Mouse (Mus musculus): ENCODE results near the gene Iqsec1.
"Not testable (repeated sequence)": the region's sequence is repeated elsewhere in the genome, so short reads cannot be mapped to it uniquely, and the experiment has no call there.

Gene Iqsec1

DNA sequence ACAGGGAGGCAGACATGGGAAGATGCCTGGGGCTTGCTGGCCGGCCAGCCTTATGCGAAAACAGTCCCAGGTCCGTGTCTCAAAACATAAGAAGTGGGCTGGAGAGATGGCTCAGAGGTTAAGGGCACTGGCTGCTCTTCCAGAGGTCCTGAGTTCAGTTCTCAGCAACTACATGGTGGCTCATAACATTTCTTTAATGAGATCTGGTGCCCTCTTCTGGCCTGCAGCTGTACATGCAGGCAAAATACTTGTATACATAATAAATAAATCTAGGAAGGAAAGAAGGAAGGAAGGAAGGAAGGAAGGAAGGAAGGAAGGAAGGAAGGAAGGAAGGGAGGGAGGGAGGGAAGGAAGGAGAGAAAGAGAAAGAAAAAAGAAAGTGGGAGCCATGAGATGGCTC is 356.0 kb downstream of the Iqsec1 start:
- in situ Hi-C loops (cut with MboI; ENCODE audit: unreplicated experiment in 2 of 2): not testable (repeated sequence)

DNA sequence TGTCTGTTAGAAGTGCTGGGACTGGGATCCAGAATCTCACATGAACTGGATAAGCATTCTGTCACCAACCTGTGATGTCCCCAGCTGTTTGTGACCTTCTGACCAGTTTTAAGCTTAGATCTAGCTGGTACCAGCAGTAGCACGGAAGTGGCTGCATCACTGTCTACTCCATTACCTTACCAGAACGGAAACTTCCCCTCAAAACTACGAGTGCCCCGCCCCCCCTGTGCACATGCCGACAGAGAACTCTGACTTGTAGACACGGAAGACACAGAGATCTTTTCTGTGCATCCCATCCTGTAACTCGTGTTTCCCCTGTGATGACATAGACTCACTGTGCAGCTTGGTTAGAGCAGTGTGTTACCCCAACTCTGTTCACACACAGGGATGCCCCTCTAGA is 358.1 kb downstream of the Iqsec1 start:
- in situ Hi-C loops (cut with MboI; ENCODE audit: unreplicated experiment in 2 of 2): no loop called here

DNA sequence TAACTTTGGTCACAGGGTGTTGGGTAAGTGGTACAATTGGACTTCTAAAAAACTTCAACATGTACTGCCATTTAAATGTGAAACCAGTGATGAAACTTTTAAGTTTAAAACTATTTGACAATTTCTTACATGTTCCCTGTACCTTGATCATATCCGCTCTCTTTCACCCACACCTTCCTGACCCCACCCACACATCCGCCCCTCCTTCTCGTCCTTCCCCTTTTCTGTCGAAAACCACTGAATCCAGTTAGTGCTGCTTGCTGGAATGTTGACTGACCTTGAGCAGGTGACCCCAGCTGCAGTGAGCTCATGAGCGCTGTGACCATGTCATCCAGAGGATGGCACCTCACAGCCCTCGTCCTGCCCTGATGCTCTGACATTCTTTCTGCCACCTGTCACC is 359.0 kb downstream of the Iqsec1 start:
- in situ Hi-C loops (cut with MboI; ENCODE audit: unreplicated experiment in 2 of 2): no loop called here

DNA sequence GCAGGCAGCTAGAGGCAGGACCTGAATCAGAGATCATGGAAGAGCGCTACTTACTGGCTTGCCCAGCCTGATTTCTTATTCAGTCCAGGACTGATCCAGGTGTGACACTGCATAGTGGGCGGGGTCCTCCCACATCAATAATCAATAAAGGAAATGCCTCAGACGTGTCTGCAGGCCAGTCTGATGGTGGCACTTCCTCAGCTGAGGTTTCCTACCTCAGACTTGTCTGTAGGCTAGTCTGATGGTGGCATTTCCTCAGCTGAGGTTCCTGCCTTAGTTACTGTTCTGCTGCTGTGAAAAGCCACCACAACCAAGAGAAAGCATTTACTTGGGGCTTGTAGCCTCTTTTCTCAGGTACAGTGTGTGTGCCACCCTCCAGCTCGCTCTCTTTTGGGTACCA is 360.9 kb downstream of the Iqsec1 start:
- in situ Hi-C loops (cut with MboI; ENCODE audit: unreplicated experiment in 2 of 2): no loop called here

DNA sequence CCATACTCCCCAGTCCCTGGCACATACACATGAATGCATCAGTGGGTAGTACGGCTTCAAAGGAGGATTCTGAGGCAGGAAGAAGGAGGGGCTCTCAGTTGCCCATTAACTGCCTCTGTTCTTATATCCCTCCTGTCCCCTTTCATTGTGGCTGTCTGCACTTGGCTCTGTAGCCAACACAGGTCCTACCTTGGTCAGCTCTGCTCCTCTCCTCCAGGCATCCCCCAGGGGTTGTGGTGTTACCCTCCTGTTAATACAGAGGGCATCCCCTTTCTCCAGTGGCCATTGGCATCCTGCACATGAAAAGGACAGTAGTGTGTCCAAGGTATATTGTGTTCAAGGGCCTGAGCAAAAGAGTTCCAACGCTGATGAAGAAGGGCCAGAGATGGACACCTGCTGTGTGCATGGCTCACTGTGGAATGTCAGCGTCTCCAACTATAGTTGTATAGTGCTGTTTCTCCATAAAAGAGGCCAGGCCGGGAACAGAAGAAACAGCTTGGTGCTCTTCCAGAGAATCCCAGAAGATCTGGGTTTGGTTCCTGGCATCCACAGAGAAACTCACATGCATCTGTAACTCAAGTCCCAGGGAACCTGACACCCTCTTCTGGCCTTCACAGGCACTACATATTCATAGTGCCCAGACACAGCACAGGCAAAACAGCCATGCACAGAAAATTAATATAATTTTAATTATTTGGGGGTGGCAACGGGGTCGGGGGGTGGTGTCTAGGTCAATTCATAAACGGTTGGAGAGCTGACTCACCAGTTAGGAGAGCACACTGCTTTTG is 363.1 kb downstream of the Iqsec1 start:
- in situ Hi-C loops (cut with MboI; ENCODE audit: unreplicated experiment in 2 of 2): no loop called here

DNA sequence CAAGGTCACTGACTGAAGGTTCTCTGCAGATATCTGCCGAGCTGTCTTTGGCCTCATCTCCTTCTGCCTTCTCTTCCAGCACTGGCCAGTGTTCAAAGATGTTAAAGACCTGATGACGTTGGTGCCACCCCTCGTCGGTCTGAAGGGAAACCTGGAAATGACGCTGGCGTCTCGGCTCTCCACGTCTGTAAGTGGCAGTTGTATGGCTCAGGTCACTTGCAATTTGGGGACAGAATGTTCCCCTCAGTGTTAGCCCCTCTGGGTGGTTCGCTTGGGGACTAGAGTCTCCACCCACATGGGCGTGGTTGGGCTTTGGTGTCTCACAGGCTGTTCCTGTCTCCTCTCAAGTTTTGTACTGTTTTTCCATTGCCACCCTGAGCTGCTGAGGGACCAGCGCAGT is 363.8 kb downstream of the Iqsec1 start:
- in situ Hi-C loops (cut with MboI; ENCODE audit: unreplicated experiment in 2 of 2): loop anchor here (25.0 kb wide), 2 partner anchors 638 to 663 kb away; no protein-coding TSS in a partner anchor

DNA sequence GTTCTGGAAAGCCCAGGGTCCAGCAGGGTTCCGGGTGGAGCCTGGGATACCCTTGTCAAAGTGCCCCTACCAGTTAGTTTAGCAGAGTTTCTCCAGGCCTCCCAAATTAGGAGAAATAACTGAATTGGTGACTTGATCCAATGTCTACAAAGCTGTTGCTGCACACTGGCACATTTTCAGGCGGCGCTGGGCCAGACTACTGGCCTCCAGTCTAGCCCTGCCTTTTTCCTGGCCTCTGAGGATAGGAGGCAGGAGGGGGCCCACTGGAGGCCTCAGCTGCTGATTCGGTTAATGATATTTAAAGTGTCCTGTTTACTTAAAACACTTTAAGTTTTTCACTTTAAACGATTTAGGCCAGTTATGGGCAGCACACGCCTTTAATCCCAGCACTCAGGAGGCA is 364.3 kb downstream of the Iqsec1 start:
- in situ Hi-C loops (cut with MboI; ENCODE audit: unreplicated experiment in 2 of 2): loop anchor here (25.0 kb wide), 2 partner anchors 638 to 663 kb away; no protein-coding TSS in a partner anchor

DNA sequence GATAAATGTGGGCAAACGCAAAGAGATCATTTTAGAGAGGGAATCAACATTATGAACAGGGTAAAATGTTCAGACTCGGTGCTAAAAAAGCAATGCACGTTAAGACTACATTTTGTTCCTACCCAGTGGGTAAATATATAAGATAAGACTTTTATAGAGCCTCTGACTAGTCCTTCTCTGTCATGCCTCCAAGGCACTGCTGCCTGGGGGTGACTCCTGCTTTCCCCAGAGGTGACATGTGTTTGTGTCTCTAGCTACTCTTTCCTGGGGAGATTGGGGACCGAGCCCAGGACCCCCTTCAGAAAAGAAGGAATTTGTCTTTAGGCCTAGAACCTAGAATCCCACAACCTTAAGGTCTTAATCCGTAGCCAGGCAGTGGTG is 365.0 kb downstream of the Iqsec1 start:
- in situ Hi-C loops (cut with MboI; ENCODE audit: unreplicated experiment in 2 of 2): loop anchor here (25.0 kb wide), 2 partner anchors 639 to 664 kb away; no protein-coding TSS in a partner anchor

DNA sequence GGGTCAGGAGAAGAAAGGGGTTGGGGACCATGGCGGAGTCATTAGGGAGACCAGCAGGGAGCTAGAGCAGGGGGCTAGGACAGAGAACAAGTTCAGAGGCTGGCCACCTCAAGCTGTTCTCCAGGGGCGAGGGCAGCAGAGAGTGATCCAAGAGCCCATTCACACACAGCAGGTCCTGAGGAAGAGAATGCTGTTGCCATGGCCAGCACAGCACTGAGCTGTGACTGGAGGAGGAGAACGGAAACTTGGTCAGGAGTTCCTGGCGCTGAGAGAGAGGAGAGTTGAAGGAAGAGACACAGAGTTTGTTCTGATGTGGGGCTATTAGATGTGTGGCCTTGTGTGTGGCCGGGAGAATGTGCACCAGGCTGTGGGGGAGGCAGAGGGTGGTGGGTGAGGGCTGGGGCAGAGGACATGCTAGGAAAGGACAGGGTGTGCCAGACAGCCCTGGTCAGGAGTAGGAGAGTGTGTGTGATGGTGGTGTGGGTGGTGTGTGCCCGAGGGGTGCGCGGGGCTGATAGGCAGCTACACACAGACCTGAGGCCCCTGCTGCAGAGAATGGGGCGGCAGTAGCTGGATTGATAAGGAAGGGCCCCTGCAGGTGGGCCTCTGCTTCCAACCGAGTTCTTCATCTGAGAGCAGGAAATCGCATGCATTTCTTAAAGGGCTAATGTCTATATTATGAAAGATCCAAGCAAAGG is 365.6 kb downstream of the Iqsec1 start:
- in situ Hi-C loops (cut with MboI; ENCODE audit: unreplicated experiment in 2 of 2): loop anchor here (25.0 kb wide), 2 partner anchors 639 to 664 kb away; no protein-coding TSS in a partner anchor

DNA sequence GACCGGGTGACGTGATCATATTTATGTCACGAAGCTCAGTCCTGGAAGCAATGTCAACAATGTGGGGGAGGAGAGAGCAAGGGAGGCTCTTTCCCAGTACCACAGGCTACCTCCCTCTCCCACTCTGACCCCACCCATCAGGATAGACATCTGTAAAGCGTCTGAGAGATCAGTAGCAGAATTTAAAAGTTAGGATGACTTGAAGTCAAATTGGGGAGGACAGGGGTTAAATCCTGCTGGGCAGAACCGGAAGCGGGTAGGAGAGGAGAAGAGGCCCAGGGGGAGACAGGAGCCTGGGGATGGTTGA is 366.9 kb downstream of the Iqsec1 start:
- in situ Hi-C loops (cut with MboI; ENCODE audit: unreplicated experiment in 2 of 2): loop anchor here (25.0 kb wide), 2 partner anchors 641 to 666 kb away; no protein-coding TSS in a partner anchor

DNA sequence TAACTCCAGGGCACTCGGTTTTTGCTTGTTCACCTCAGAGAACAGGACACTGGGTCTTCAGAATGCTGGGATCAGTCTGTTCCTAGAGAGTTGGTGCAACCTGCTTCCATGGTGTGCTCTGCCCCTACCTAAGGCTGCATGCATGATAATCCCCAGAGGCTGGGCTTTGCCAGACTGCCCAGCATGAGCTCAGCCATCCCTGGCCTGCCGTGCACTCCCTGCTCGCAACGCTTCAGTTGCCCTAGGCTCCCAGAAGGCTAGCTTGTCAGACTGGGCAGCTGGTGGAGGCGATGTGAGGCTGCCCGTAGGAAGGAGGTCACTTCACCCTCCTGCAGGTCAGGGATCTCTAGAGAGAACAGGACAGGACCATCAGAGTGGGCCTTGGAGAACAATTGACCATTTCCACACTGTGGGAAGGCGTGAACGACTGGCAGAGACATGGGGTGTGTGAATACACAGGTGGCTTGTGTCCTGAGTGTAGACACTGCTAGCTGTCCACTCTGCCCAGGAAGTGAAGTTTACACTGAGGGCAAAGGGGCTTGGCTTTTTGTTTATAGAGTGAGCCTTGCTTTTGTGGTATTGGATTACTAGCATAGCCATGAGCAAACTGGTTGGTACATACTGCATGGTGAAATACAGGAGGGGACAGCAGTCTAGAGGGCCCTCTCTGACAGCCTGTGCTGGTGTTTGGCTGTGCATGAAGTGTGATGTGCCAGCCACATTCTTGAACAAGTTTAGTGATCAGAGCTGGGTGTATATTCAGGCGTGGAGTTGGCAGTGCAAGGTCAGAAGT is 367.5 kb downstream of the Iqsec1 start:
- in situ Hi-C loops (cut with MboI; ENCODE audit: unreplicated experiment in 2 of 2): loop anchor here (25.0 kb wide), 2 partner anchors 641 to 666 kb away; no protein-coding TSS in a partner anchor

DNA sequence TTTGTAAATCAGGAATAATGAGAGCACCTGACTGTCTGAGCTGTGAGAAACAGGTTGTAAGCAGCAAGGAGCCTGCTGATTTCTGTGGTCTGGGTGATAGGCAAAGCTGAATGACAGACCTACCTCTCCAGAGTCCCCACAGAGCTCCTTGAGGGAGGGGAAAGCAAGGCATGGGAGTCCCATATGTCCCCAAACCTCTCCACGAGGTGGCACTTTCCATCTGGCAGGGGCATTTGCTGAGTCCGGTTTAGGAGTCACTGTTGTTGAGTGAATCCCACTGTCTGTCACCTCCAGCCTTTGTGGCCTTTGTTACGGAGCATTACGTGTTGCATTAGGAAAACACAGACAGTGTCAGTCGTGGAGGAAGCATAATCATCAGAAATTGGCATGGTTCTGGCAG is 368.5 kb downstream of the Iqsec1 start:
- in situ Hi-C loops (cut with MboI; ENCODE audit: unreplicated experiment in 2 of 2): loop anchor here (10.0 to 25.0 kb wide), 3 partner anchors 195 to 667 kb away; no protein-coding TSS in a partner anchor

DNA sequence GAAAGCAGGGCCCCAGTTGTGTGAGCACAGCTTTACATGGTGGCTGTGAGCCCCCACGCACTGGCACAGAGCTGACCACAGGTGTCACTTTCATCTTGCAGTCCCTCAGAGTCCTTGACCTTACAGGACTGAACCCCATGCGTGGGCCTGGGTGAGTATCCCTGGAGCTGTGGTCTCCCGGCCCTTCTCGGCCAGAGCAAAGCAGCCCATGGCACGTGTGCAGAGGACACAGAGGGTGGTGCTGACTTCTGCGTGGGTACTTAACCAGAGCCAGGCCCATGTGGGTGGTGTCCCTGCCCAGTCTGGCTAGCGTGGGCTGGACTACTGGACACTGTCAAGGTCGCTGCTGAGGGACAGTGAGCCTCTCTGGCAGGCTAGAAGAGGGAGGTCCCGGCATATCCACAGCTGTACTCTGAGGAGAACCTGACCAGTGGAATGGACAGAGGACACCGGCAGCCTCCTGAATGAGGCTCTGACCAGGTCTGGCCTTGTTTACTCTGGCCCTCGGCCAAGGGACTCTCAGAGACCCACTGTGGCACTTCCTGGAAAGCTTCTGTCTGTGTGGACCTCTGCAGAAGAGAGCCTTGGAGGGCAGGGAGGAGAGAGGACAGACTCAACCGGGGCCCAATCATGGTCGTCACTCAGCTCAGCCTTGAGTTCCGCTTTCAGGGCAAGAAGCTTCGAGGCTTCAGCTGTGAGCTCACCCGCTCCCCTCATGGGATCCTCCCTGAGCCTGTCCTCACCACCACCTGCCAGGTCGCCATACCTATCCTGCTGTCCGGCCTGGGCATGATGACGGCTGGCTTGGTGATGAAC is 369.5 kb downstream of the Iqsec1 start:
- in situ Hi-C loops (cut with MboI; ENCODE audit: unreplicated experiment in 2 of 2): loop anchor here (10.0 to 25.0 kb wide), 3 partner anchors 196 to 668 kb away; no protein-coding TSS in a partner anchor

DNA sequence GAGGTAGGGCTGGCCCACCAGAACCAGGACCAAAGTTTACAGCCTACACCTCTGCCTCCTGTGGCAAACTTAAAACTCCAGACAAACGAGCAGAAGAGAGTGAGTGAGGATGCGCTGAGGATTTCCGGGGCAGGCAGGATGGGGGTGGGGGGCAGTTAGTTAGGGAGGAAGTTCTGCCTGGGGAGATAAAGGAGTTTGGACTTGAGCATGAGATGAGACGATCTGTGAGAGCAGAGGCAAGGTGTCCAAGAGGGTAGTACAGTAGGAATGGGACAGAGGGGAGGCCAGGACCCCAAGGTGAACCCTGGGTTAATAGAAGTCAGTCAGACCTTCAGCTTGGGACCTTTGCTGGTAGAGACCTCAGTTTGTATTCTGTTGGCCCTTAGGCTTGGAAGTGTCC is 370.2 kb downstream of the Iqsec1 start:
- in situ Hi-C loops (cut with MboI; ENCODE audit: unreplicated experiment in 2 of 2): loop anchor here (10.0 to 25.0 kb wide), 3 partner anchors 197 to 669 kb away; no protein-coding TSS in a partner anchor

DNA sequence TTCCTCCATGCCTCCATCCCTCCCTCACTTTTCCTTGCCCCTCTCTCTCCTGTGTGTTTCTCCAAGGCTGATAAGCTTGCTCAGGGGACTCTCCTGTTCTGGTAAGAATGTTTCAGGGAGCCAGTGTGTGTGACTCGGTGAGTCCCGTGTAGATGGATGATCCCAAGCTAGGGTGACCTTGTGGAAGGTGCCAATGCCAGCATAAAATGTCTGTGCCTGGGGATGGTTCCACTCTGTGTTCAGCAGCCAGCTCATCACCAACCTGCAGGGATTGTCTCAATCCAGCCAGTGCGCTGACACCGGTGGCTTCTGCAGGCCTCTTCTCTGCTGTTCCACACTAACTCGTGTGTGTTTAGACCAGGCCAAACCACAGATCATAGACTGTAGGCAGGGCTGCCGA is 372.0 kb downstream of the Iqsec1 start:
- in situ Hi-C loops (cut with MboI; ENCODE audit: unreplicated experiment in 2 of 2): loop anchor here (10.0 to 25.0 kb wide), 3 partner anchors 198 to 671 kb away; no protein-coding TSS in a partner anchor

DNA sequence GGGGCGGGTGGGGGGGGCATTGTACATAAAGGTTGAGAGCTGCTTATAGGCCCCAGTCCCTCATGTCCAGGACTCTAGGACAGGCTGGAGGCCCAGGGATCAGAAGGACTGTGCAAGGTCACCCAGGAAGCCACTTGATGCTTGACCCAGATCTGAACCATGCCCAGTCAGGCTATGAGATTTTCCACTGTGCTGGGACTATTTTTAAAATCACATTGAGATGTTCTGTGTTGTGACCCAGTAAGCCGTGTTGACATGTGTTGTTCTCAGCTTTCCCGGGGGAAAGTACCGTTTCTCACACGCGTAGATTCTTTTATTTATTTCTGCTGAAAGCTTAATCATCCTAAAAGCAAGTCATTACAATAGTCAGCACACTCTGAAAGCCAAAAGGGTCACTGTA is 372.5 kb downstream of the Iqsec1 start:
- in situ Hi-C loops (cut with MboI; ENCODE audit: unreplicated experiment in 2 of 2): loop anchor here (10.0 to 25.0 kb wide), 3 partner anchors 199 to 671 kb away; no protein-coding TSS in a partner anchor

DNA sequence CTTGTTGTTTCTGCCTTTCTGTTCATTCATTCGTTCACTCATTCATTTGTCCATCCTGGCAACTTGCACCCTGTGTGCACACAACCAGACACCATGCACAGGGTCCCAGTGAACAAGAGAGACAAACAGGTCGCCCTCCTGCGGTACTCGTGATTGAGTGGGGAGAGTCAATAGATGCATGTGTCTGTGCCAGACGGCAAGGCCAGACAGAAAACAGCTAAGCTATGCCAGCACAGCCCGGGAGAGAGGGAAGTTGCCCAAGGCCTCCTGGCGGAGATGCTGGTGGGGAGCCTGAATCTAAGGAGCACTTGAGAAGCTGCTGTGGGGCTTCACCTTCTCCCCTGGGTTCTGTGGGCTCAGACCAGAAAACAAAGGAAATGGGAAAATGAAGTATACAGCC is 373.1 kb downstream of the Iqsec1 start:
- in situ Hi-C loops (cut with MboI; ENCODE audit: unreplicated experiment in 2 of 2): loop anchor here (10.0 to 25.0 kb wide), 3 partner anchors 199 to 672 kb away; no protein-coding TSS in a partner anchor

DNA sequence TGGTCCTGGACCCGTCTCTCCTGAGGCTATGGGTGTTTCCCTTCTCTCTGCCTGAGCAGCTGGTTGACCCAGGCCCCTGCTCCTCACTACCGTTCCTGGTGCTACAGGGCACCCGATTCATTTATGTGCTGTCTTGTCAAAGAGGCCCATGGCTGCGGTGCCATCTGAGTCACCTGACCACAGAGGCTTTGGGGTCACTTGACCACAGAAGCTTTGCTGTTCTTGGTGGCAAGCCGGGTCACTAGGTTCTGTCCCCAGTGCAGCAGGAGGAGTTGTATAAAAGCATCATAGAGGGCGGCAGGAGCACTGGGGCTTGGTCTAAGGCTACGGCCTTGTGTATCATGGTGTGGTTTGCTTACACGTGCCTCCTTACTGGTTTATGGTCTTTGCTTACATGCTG is 375.2 kb downstream of the Iqsec1 start:
- in situ Hi-C loops (cut with MboI; ENCODE audit: unreplicated experiment in 2 of 2): loop anchor here (10.0 to 25.0 kb wide), 3 partner anchors 202 to 674 kb away; no protein-coding TSS in a partner anchor

DNA sequence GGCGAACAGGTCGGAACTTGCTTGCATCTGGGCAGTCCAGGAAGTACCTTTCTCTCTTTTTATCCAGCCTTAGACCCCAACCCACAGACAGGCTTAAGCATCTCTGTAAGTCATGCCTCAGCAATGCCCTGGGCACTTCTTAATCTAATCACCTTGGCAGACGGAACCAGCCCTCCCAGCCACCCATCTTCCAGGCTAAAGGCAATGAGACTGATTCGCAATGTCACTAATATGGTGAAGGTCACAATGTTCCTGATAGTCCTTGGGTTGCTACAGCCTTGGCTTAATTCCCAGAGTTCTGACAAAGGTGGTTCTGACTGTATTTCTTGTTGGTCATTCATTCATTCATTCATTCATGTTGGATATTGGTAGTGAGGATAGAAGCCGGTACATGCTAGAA is 378.2 kb downstream of the Iqsec1 start:
- in situ Hi-C loops (cut with MboI; ENCODE audit: unreplicated experiment in 2 of 2): loop anchor here (10.0 to 25.0 kb wide), 3 partner anchors 205 to 677 kb away; no protein-coding TSS in a partner anchor
